Mouse (Mus musculus) lung, adult 2 months (tissue): ENCODE measurements around the gene 4930467E23Rik.
"Not testable (repeated sequence)": the region's sequence is repeated elsewhere in the genome, so short reads cannot be mapped to it uniquely, and the experiment has no call there.

ENCODE experiments used
- CTCF ChIP-seq: fragments of 200-500 bp; IDR thresholded peaks from 2 replicates; pipeline ENCODE4 v1.5.1; 2011; ENCODE audit warnings: mild to moderate bottlenecking, low read length, control low read depth; ENCODE audit not compliant: insufficient read depth
- POLR2A ChIP-seq: fragments of 200-500 bp; IDR thresholded peaks from 2 replicates; pipeline ENCODE4 v1.6.1; 2011; ENCODE audit warnings: low read depth, mild to moderate bottlenecking, control low read depth, low read length, borderline replicate concordance; ENCODE audit errors: extremely low read depth

DNA sequence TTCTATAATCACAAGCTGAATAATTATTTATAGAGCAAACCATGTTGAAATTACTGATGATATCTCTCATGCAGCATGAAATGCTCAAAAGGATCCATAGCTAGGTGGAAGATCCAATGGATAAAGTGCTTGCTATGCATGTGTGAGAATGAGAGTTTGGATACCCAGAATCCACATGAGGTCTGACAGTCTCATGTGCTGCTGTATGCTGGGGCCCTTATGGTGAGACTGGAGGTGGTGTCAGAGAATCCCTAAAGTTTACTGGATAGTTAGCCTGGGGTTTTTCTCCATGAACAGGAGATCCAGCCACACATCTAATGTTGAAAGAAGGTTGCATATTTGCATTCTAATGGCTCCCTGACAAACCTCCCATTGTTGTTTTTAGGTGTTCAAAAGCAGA lies 22.4 kb downstream of the 4930467E23Rik start:
- TF ChIP-seq CTCF, POLR2A: not testable (repeated sequence)
